Mouse (Mus musculus) kidney, adult 2 months (tissue): ENCODE data around the gene Dctn2.

Source experiments
- CTCF ChIP-seq: fragments of 200-500 bp; conservative IDR thresholded peaks from 2 replicates; pipeline ENCODE4 v1.5.1; 2011; ENCODE audit warnings: low read depth, mild to moderate bottlenecking, control low read depth, low read length, moderate library complexity, mixed read lengths; ENCODE audit not compliant: insufficient read depth, insufficient read length
- POLR2A ChIP-seq: fragments of 200-500 bp; IDR thresholded peaks from one replicate; pipeline ENCODE4 v1.6.1; 2011; ENCODE audit warnings: low read depth, low read length, control low read depth

DNA sequence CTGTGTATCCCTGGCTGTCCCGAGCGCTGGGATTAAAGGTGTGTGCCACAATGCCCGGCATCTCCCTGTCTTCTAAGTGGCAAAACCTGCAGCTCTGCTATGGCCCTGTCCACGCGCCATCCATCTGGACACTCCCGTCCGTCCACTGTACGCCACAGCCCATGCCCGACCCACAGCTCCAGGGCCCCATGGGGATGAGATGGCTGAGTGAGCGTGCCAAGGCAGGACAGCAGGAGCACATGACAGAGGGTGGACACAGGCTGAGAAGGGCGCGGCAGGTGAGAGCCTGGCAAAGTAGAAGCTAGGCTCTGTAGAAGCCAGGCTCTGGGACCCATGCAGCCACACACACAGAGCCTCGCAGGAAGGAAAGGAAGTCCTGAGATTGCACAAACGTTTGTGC lies 34.4 kb upstream of the Dctn2 start:
- TF ChIP-seq CTCF (no peak), POLR2A (no peak)
